Mouse (Mus musculus) kidney, adult 10 weeks (tissue): ENCODE results near the gene Clec5a. TPM values are rescaled to one million over a fixed set of nuclear protein-coding genes. Genes with fewer than 3 reads are reported as not detected.

Experiments used
- polyA plus RNA-seq: library from polyadenylated mRNA; stranded (reverse); fragments of 350-450 nt; fragmentation: Illumina TruSeq; extraction: RNeasy Lipid Tissue Mini Kit (QIAGEN cat#74804); gene quantifications from one replicate; pipeline ENCODE4 v1.2.3, GENCODE M21; 2014; ENCODE audit warnings: low read depth, low replicate concordance

Clec5a gene
- 2.8 TPM for polyA plus RNA-seq

GRCm38 (mm10) chr6:40585645-40586044 is at the start of gene Clec5a:
Gene Clec5a, minus strand, starts transcription at chr6:40585821.

GRCm38 (mm10) chr6:40628406-40629000 is 42.9 kb upstream of the Clec5a start, which contains the start of gene Mgam:
Gene Mgam, plus strand, starts transcription at chr6:40628831.

GRCm38 (mm10) chr6:40613260-40613852 is 27.7 kb upstream of the Clec5a start, which contains the start of gene Tas2r138:
Gene Tas2r138, minus strand, starts transcription at chr6:40613310.

GRCm38 (mm10) chr6:40569187-40569586 is 16.4 kb downstream of the Clec5a start, which contains the start of gene Olfr460:
Gene Olfr460, plus strand, starts transcription at chr6:40569487.

GRCm38 (mm10) chr6:40554950-40555349 is 30.7 kb downstream of the Clec5a start, which contains the start of gene Olfr461:
Gene Olfr461, minus strand, starts transcription at chr6:40555050.

Other genes starting within 250 kb of the Clec5a start
- gene E330009J07Rik, start 149.7 kb downstream of the Clec5a start, polyA plus RNA-seq = 12.9 TPM
- gene Wee2, start 146.7 kb downstream of the Clec5a start, polyA plus RNA-seq = not detected
- gene Ssbp1, start 114.5 kb downstream of the Clec5a start, polyA plus RNA-seq = 129 TPM
- gene Tas2r137, start 94.6 kb downstream of the Clec5a start, polyA plus RNA-seq = not detected
- not detected for gene Tas2r108, start 92.3 kb downstream of the Clec5a start, polyA plus RNA-seq
- gene Prss37, start 66.3 kb downstream of the Clec5a start, polyA plus RNA-seq = not detected
- gene Olfr461, start 30.8 kb downstream of the Clec5a start, polyA plus RNA-seq = not detected
- not detected for gene Olfr460, start 16.3 kb downstream of the Clec5a start, polyA plus RNA-seq
- not detected for gene Tas2r138, start 27.5 kb upstream of the Clec5a start, polyA plus RNA-seq
- gene Mgam, start 43.0 kb upstream of the Clec5a start, polyA plus RNA-seq = 104 TPM